Comparison of ENCODE assay signal across 16 mouse cellular contexts in genomic region chr1:163958036-163958435, GRCm38 (mm10).
"Had no signal": no experiment of that assay in that cellular context is flagged by ENCODE, and none has a peak within 500 bp of the region (broad histone marks: within the 10 kb centered on the region; RNA-seq: fewer than 3 reads in every experiment).

No protein-coding gene starts in this region.

- ATAC-seq: hindbrain, embryonic 16.5 days; inflammation-experienced regulatory T-cells, adult 6 months; intestine, embryonic 15.5 days; intestine, postnatal 0 days had no signal

- DNase-seq: gastrocnemius, postnatal 14 days; gastrocnemius, postnatal 36 days; heart, adult 18-20 months; heart, postnatal 10 days; heart, postnatal 4 days; kidney, adult 18-20 months; kidney, adult 8-10 months; kidney, postnatal 10 days; kidney, postnatal 25 days; kidney, postnatal 4 days; liver; liver, embryonic 13.5 days had no signal
